Mouse (Mus musculus): ENCODE data around the gene S1pr3. TPM values are rescaled to one million over a fixed set of nuclear protein-coding genes. Genes with fewer than 3 reads are reported as not detected.

Gene S1pr3
- polyA plus RNA-seq, 1 experiment from 2014 or later: 30.5 TPM

Other genes starting within 250 kb of the S1pr3 start
- gene Nxnl2, start 237.6 kb upstream of the S1pr3 start, polyA plus RNA-seq (2016; fragmentation: Nextera tagmentation; extraction: Ambion mirVana): 0.26 and 0.53 TPM in 2 replicates
- 0.15 and 0.30 TPM in 2 replicates for gene Shc3, start 160.8 kb downstream of the S1pr3 start, polyA plus RNA-seq (2016; fragmentation: Nextera tagmentation; extraction: Ambion mirVana)
- gene Cks2, start 236.6 kb downstream of the S1pr3 start, polyA plus RNA-seq (2016; fragmentation: Nextera tagmentation; extraction: Ambion mirVana): 248 and 312 TPM in 2 replicates
- 25.6 and 32.1 TPM in 2 replicates for gene Secisbp2, start 243.1 kb downstream of the S1pr3 start, polyA plus RNA-seq (2016; fragmentation: Nextera tagmentation; extraction: Ambion mirVana)

Measured in heart, embryonic 10.5 days (tissue).